Mouse (Mus musculus): ENCODE results near the gene Pdcd11. TPM values are rescaled to one million over a fixed set of nuclear protein-coding genes. Genes with fewer than 3 reads are reported as not detected.
A peak's percentile ranks its signal among the peaks of the same experiment; 100 is the strongest.

The Pdcd11 gene
- polyA plus RNA-seq, 1 experiment from 2014 or later, result 14.5 TPM

GRCm38 (mm10) chr19:47067924-47068611, 22.5 kb upstream of the Pdcd11 start:
- Histone ChIP-seq H3K36me3 (replicated peaks) (peaks cover 26% of the 10 kb centered on the region), H3K27me3 (ENCODE audit: poor library complexity, severe bottlenecking) (no peaks in the 10 kb centered on the region), H3K4me3 (peak overlapping the region; percentile 99), H3K27ac (peak overlapping the region; percentile 95), H3K9me3 (no peaks in the 10 kb centered on the region), H3K4me1 (peaks cover 14% of the 10 kb centered on the region)
- DNase-seq (ENCODE audit: extremely low spot score, low spot score), result peak; percentile 85
- under 1% methylated on average over 66 of the region's 72 CpGs for WGBS

GRCm38 (mm10) chr19:47088226-47088625, 2.3 kb upstream of the Pdcd11 start:
- DNase-seq (ENCODE audit: extremely low spot score, low spot score), result no peak
- H3K36me3 ChIP-seq (replicated peaks), result peaks cover 59% of the 10 kb centered on the region
- H3K9me3 ChIP-seq, result no peaks in the 10 kb centered on the region

DNA sequence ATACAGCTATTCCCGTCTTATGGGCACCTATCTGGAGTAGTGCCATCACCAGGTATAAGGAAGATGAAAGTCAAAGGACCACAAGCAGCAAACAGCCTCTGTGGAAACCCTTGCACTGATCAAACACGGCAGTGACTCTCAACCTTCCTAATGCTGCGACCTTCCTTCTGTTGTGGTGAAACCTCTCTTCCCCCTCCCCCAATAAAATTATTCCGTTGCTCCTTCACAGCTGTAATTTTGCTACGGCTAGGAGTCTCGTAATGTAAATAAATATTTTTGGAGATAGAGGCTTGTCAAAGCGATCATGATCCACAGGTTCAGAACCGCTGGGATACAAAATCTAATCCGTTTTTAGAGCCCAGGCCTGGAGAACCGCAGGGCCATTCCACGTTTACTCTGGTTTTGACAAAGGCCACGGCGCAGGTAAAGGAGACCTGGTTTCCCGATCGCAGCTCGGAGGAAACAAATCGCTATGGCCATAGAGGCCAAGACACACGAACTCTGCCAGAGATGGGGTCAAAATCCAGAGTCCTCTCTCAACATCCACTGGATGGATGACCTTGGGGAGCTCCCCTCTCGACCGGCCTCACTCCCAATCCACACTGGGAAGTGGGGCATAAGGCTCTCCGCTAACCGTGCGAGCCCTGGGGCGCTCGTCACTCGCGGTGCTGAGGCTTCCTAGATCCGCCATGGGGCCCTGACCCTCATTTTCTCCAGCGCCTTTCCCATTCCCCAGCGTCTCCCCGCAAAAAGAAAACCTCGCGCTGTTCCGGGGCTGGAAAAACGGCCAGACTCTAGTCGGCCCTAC, 646 bp upstream of the Pdcd11 start:
- Histone ChIP-seq H3K27ac (peak overlapping the region; percentile 91), H3K36me3 (replicated peaks) (peaks cover 59% of the 10 kb centered on the region), H3K9me3 (no peaks in the 10 kb centered on the region), H3K4me1 (peaks cover 29% of the 10 kb centered on the region), H3K4me3 (peak overlapping the region; percentile 89), H3K27me3 (ENCODE audit: poor library complexity, severe bottlenecking) (no peaks in the 10 kb centered on the region)
- 3% methylated on average over 36 of the region's 36 CpGs for whole genome bisulfite sequencing
- DNase-seq (ENCODE audit: extremely low spot score, low spot score), result no peak

More at GRCm38 (mm10) chr19:47088226-47088625, 2.3 kb upstream of the Pdcd11 start:
- Histone ChIP-seq H3K27ac (no peak overlapping the region), H3K4me3 (no peak overlapping the region), H3K4me1 (peaks cover 29% of the 10 kb centered on the region), H3K27me3 (ENCODE audit: poor library complexity, severe bottlenecking) (no peaks in the 10 kb centered on the region)
- WGBS, result 93% methylated on average over 3 of the region's 3 CpGs

DNA sequence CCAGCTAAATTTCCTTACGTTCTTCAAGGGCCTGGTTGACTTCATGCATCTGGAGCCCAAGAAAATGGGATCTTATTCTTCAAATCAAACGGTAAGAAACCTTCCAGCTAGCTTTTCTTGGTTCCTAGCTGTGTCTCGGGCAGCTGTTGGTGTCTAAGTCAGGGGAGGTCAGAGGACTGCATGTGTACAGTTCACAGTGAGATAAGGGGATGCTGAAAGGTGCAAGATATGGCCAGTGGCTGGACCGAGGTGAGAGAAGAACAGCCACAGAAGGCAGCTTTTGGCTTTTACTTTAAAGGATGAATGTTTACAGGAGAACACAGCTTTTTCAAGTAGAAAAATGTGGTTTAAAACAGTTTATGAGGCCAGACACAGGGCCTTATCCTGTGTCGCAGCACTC, 10.5 kb downstream of the Pdcd11 start:
- H3K9me3 ChIP-seq, result no peaks in the 10 kb centered on the region
- peaks cover 100% of the 10 kb centered on the region for H3K36me3 ChIP-seq (replicated peaks)
- H3K27ac ChIP-seq, result no peak overlapping the region
- no peaks in the 10 kb centered on the region for H3K27me3 ChIP-seq (ENCODE audit: poor library complexity, severe bottlenecking)
- no peaks in the 10 kb centered on the region for H3K4me1 ChIP-seq
- WGBS, result 95% methylated on average over 5 of the region's 5 CpGs
- no peak overlapping the region for H3K4me3 ChIP-seq
- DNase-seq (ENCODE audit: extremely low spot score, low spot score), result no peak

- Histone ChIP-seq H3K4me3 (no peak overlapping the region), H3K36me3 (replicated peaks) (peaks cover 100% of the 10 kb centered on the region), H3K27me3 (ENCODE audit: poor library complexity, severe bottlenecking) (no peaks in the 10 kb centered on the region), H3K27ac (no peak overlapping the region), H3K9me3 (no peaks in the 10 kb centered on the region), H3K4me1 (no peaks in the 10 kb centered on the region)
- 93% methylated on average over 9 of the region's 9 CpGs for WGBS
- DNase-seq (ENCODE audit: extremely low spot score, low spot score), result no peak
Observed at GRCm38 (mm10) chr19:47104641-47105271, 14.2 kb downstream of the Pdcd11 start.

GRCm38 (mm10) chr19:47118634-47119033, 28.1 kb downstream of the Pdcd11 start:
- Histone ChIP-seq H3K9me3 (no peaks in the 10 kb centered on the region), H3K36me3 (replicated peaks) (peaks cover 93% of the 10 kb centered on the region), H3K4me3 (no peak overlapping the region), H3K27me3 (ENCODE audit: poor library complexity, severe bottlenecking) (no peaks in the 10 kb centered on the region), H3K27ac (no peak overlapping the region), H3K4me1 (no peaks in the 10 kb centered on the region)
- 91% methylated on average over 2 of the region's 2 CpGs for WGBS
- no peak for DNase-seq (ENCODE audit: extremely low spot score, low spot score)

- H3K4me1 ChIP-seq, result no peaks in the 10 kb centered on the region
- peaks cover 93% of the 10 kb centered on the region for H3K36me3 ChIP-seq (replicated peaks)
- H3K27ac ChIP-seq, result no peak overlapping the region
- H3K4me3 ChIP-seq, result no peak overlapping the region
- no peaks in the 10 kb centered on the region for H3K9me3 ChIP-seq
- H3K27me3 ChIP-seq (ENCODE audit: poor library complexity, severe bottlenecking), result no peaks in the 10 kb centered on the region
- WGBS, result 48% methylated on average over 4 of the region's 4 CpGs
- no peak for DNase-seq (ENCODE audit: extremely low spot score, low spot score)
Observed at GRCm38 (mm10) chr19:47121054-47121453, 30.5 kb downstream of the Pdcd11 start.

- no peak for DNase-seq (ENCODE audit: extremely low spot score, low spot score)
- Histone ChIP-seq H3K36me3 (replicated peaks) (peaks cover 93% of the 10 kb centered on the region), H3K4me3 (no peak overlapping the region), H3K27ac (no peak overlapping the region), H3K27me3 (ENCODE audit: poor library complexity, severe bottlenecking) (no peaks in the 10 kb centered on the region), H3K9me3 (no peaks in the 10 kb centered on the region), H3K4me1 (no peaks in the 10 kb centered on the region)
- 24% methylated on average over 2 of the region's 2 CpGs for WGBS
Observed at GRCm38 (mm10) chr19:47122802-47123201, 32.2 kb downstream of the Pdcd11 start.

- H3K27me3 ChIP-seq (ENCODE audit: poor library complexity, severe bottlenecking), result no peaks in the 10 kb centered on the region
- no peak overlapping the region for H3K4me3 ChIP-seq
- no peak overlapping the region for H3K27ac ChIP-seq
- H3K36me3 ChIP-seq (replicated peaks), result peaks cover 98% of the 10 kb centered on the region
- H3K9me3 ChIP-seq, result no peaks in the 10 kb centered on the region
- DNase-seq (ENCODE audit: extremely low spot score, low spot score), result no peak
- no peaks in the 10 kb centered on the region for H3K4me1 ChIP-seq
- WGBS, result 95% methylated on average over 10 of the region's 10 CpGs
Observed at GRCm38 (mm10) chr19:47128164-47128563, 37.6 kb downstream of the Pdcd11 start.

- Histone ChIP-seq H3K36me3 (replicated peaks) (peaks cover 97% of the 10 kb centered on the region), H3K27ac (no peak overlapping the region), H3K4me1 (no peaks in the 10 kb centered on the region), H3K4me3 (no peak overlapping the region), H3K27me3 (ENCODE audit: poor library complexity, severe bottlenecking) (no peaks in the 10 kb centered on the region), H3K9me3 (no peaks in the 10 kb centered on the region)
- WGBS, result 95% methylated on average over 11 of the region's 11 CpGs
- DNase-seq (ENCODE audit: extremely low spot score, low spot score), result no peak
Observed at GRCm38 (mm10) chr19:47128835-47129234, 38.3 kb downstream of the Pdcd11 start.

DNA sequence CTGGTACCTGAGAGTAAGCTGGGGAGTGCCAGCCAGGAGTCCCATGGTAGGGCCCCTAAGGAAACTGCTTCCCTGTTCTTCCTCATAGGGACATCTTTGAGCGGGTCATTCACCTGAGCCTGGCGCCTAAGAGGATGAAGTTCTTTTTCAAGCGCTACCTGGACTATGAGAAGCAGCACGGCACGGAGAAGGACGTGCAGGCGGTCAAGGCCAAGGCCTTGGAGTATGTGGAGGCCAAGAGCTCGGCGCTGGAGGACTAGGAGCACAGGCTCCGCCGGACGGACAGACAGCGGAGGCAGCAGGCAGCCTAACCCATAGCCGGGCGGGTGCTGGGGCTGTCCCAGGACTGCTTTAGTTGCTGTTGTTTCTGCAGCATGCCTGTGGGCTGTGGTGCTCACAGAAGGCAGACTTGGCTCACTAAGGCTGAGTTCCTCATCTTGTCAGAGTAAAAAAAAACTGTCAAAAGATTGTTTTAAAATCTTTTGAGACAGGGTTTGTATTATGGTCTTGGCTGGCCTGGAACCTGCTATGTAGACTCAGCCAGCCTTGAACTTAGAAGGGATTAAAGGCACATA, 40.1 kb downstream of the Pdcd11 start:
- peaks cover 79% of the 10 kb centered on the region for H3K36me3 ChIP-seq (replicated peaks)

DNA sequence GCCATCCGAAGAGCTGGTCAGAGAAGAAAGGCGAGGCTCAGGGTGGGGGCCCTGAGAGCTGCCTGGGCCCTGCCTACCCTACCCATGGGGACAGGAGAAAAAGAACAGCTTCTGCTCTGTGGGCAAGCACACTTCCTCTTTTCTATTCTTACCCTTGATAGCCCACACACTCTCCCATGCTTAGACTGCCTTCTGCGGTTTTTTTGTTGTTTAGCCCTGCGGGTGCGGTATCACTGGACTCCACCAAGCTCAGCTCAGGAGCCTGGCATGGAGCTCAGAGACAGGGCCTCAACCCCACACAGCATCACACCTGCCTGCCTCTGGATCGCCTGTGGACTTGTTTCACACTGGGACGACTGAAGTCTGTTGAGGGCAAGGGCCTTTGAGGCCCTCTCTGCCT, 42.6 kb downstream of the Pdcd11 start:
- Histone ChIP-seq H3K9me3 (no peaks in the 10 kb centered on the region), H3K27me3 (ENCODE audit: poor library complexity, severe bottlenecking) (peaks cover 9% of the 10 kb centered on the region), H3K27ac (no peak overlapping the region), H3K4me3 (no peak overlapping the region), H3K4me1 (peaks cover 17% of the 10 kb centered on the region), H3K36me3 (replicated peaks) (peaks cover 54% of the 10 kb centered on the region)
- no peak for DNase-seq (ENCODE audit: extremely low spot score, low spot score)
- 90% methylated on average over 7 of the region's 7 CpGs for WGBS

More for the DNA sequence above, 40.1 kb downstream of the Pdcd11 start:
- no peaks in the 10 kb centered on the region for H3K9me3 ChIP-seq
- 96% methylated on average over 15 of the region's 15 CpGs for WGBS
- no peak overlapping the region for H3K4me3 ChIP-seq
- no peaks in the 10 kb centered on the region for H3K27me3 ChIP-seq (ENCODE audit: poor library complexity, severe bottlenecking)
- no peak for DNase-seq (ENCODE audit: extremely low spot score, low spot score)
- H3K27ac ChIP-seq, result no peak overlapping the region
- no peaks in the 10 kb centered on the region for H3K4me1 ChIP-seq

Data from forebrain, embryonic 10.5 days (tissue).